Mouse (Mus musculus) kidney, postnatal 25 days (tissue): ENCODE data around the gene Ets1.

Experiments
- DNase-seq, 2 experiments: peaks; one replicate each; pipeline ENCODE4 v3.0.0; 2021; ENCODE audit warnings: mixed read lengths in 2 of 2

Gene Ets1

GRCm38 (mm10) chr9:32616516-32617429, 19.2 kb upstream of the Ets1 start:
- no peak for DNase-seq

GRCm38 (mm10) chr9:32617430-32617768, 18.6 kb upstream of the Ets1 start:
- DNase-seq: no peak

- no peak for DNase-seq
Measured at GRCm38 (mm10) chr9:32618544-32619120, 17.4 kb upstream of the Ets1 start.

GRCm38 (mm10) chr9:32619661-32620060, 16.4 kb upstream of the Ets1 start:
- no peak for DNase-seq

- no peak for DNase-seq
Measured at GRCm38 (mm10) chr9:32620446-32620845, 15.6 kb upstream of the Ets1 start.

GRCm38 (mm10) chr9:32629385-32629981, 6.5 kb upstream of the Ets1 start:
- no peak for DNase-seq

GRCm38 (mm10) chr9:32631341-32631740, 4.7 kb upstream of the Ets1 start:
- no peak for DNase-seq

- no peak for DNase-seq
Measured at GRCm38 (mm10) chr9:32632237-32632636, 3.8 kb upstream of the Ets1 start.

- DNase-seq: no peak
Measured at GRCm38 (mm10) chr9:32644981-32645380, 9.0 kb downstream of the Ets1 start.

- DNase-seq: no peak
Measured at GRCm38 (mm10) chr9:32645475-32645874, 9.5 kb downstream of the Ets1 start.

- peak; percentile 66 to 80 for DNase-seq
Measured at GRCm38 (mm10) chr9:32646539-32647258, 10.7 kb downstream of the Ets1 start.

GRCm38 (mm10) chr9:32647506-32648250, 11.7 kb downstream of the Ets1 start:
- no peak for DNase-seq

- DNase-seq: no peak
Measured at GRCm38 (mm10) chr9:32648286-32648685, 12.3 kb downstream of the Ets1 start.

GRCm38 (mm10) chr9:32650738-32651137, 14.7 kb downstream of the Ets1 start:
- no peak for DNase-seq

- DNase-seq: no peak
Measured at GRCm38 (mm10) chr9:32652112-32652511, 16.1 kb downstream of the Ets1 start.

- DNase-seq: no peak
Measured at GRCm38 (mm10) chr9:32654305-32654704, 18.3 kb downstream of the Ets1 start.

- no peak for DNase-seq
Measured at GRCm38 (mm10) chr9:32656351-32656844, 20.4 kb downstream of the Ets1 start.

- DNase-seq: peak; percentile 63 to 78
Measured at GRCm38 (mm10) chr9:32657124-32657523, 21.1 kb downstream of the Ets1 start.

- no peak for DNase-seq
Measured at GRCm38 (mm10) chr9:32660406-32660960, 24.5 kb downstream of the Ets1 start.

- no peak for DNase-seq
Measured at GRCm38 (mm10) chr9:32661071-32661470, 25.1 kb downstream of the Ets1 start.

- DNase-seq: no peak
Measured at GRCm38 (mm10) chr9:32661561-32661960, 25.5 kb downstream of the Ets1 start.
